Mouse (Mus musculus) frontal cortex, adult 2 months (tissue): ENCODE measurements at regions not wholly inside any gene's neighbourhood (a gene's known extent, or its start where the extent isn't known, plus 50 kb on each side); places are given as distances from the start of the nearest gene placed in this dataset.
A peak's percentile ranks its signal among the peaks of the same experiment; 100 is the strongest.
"Not testable (repeated sequence)": the region's sequence is repeated elsewhere in the genome, so short reads cannot be mapped to it uniquely, and the experiment has no call there.

Experiments
- DNase-seq, 2 experiments: peaks; one replicate each; pipeline ENCODE4 v3.0.0; 2022; ENCODE audit warnings: low spot score in 1 of 2; ENCODE audit errors: extremely low spot score in 1 of 2

- DNase-seq = peak in 1 of 2 experiments; percentile 50
Observed at GRCm38 (mm10) chr1:88752332-88752731, 50.3 kb upstream of the Arl4c start.

GRCm38 (mm10) chr1:88756658-88757057 is 54.6 kb upstream of the Arl4c start:
- peak; percentile 18 to 75 for DNase-seq

- peak; percentile 27 to 82 for DNase-seq
Observed at GRCm38 (mm10) chr1:88757162-88757561, 55.1 kb upstream of the Arl4c start.

GRCm38 (mm10) chr1:88757746-88758145 is 55.7 kb upstream of the Arl4c start:
- DNase-seq = no peak

- no peak for DNase-seq
Observed at GRCm38 (mm10) chr1:88760643-88761042, 58.6 kb upstream of the Arl4c start.

GRCm38 (mm10) chr1:88761121-88761520 is 59.1 kb upstream of the Arl4c start:
- DNase-seq = no peak

- no peak for DNase-seq
Observed at GRCm38 (mm10) chr1:88763725-88764364, 61.8 kb upstream of the Arl4c start.

GRCm38 (mm10) chr1:88764478-88764877 is 62.5 kb upstream of the Arl4c start:
- DNase-seq = no peak

- DNase-seq = no peak
Observed at GRCm38 (mm10) chr1:88777009-88777408, 75.0 kb upstream of the Arl4c start.

- no peak for DNase-seq
Observed at GRCm38 (mm10) chr1:88780262-88780661, 78.2 kb upstream of the Arl4c start.

- no peak for DNase-seq
Observed at GRCm38 (mm10) chr1:88783083-88783482, 81.1 kb upstream of the Arl4c start.

- no peak for DNase-seq
Observed at GRCm38 (mm10) chr1:88784866-88785620, 83.0 kb upstream of the Arl4c start.

GRCm38 (mm10) chr1:88786066-88786465 is 84.0 kb upstream of the Arl4c start:
- no peak for DNase-seq

GRCm38 (mm10) chr1:88790674-88791073 is 88.7 kb upstream of the Arl4c start:
- DNase-seq = peak in 1 of 2 experiments; percentile 18

GRCm38 (mm10) chr1:88794926-88795325 is 92.9 kb upstream of the Arl4c start:
- peak; percentile 16 to 67 for DNase-seq

GRCm38 (mm10) chr1:88798473-88798872 is 96.5 kb upstream of the Arl4c start:
- no peak for DNase-seq

GRCm38 (mm10) chr1:88798874-88799273 is 96.9 kb upstream of the Arl4c start:
- no peak for DNase-seq

- no peak for DNase-seq
Observed at GRCm38 (mm10) chr1:88799343-88799742, 97.3 kb upstream of the Arl4c start.

GRCm38 (mm10) chr1:88799789-88800188 is 97.8 kb upstream of the Arl4c start:
- DNase-seq = no peak

GRCm38 (mm10) chr1:88800411-88800810 is 98.4 kb upstream of the Arl4c start:
- no peak for DNase-seq

- DNase-seq = not testable (repeated sequence)
Observed at GRCm38 (mm10) chr1:88801151-88801550, 99.1 kb upstream of the Arl4c start.

- DNase-seq = peak in 1 of 2 experiments; percentile 49
Observed at GRCm38 (mm10) chr1:88806960-88807359, 104.9 kb upstream of the Arl4c start.
